Mouse (Mus musculus) MEL (cell line): Measurements from ENCODE around the gene Slc29a1. TPM values are rescaled to one million over a fixed set of nuclear protein-coding genes. Genes with fewer than 3 reads are reported as not detected.

ENCODE experiments used
- DNase-seq: peaks from one replicate; pipeline ENCODE4 v3.0.0; 2011; ENCODE audit warnings: low read depth, low spot score
- H3K27ac ChIP-seq: 2 replicates; pipeline ENCODE4 v1.5.1; 2012; ENCODE audit warnings: low read depth, mild to moderate bottlenecking, control low read depth, low read length, moderate library complexity; ENCODE audit not compliant: control insufficient read depth
- H3K27me3 ChIP-seq, 2 experiments: fragments of 150-350 bp in 1 of 2; sonication (generic) in 1 of 2; 2 replicates each; pipeline ENCODE4 v1.6.1; 2012; ENCODE audit warnings: low read length in 2 of 2, mild to moderate bottlenecking in 2 of 2, improper control_type of control experiment in 1 of 2, moderate library complexity in 1 of 2; ENCODE audit not compliant: insufficient read depth in 2 of 2, control insufficient read depth in 1 of 2
- H3K36me3 ChIP-seq, 2 experiments: 2 replicates each; pipeline ENCODE4 v1.6.1; 2012 to 2014; ENCODE audit warnings: low read length in 2 of 2, improper control_type of control experiment in 1 of 2, inconsistent platforms in 1 of 2, mild to moderate bottlenecking in 1 of 2; ENCODE audit not compliant: insufficient read depth in 2 of 2, control insufficient read depth in 1 of 2
- H3K4me1 ChIP-seq, 2 experiments: fragments of 150-350 bp in 1 of 2; sonication (generic) in 1 of 2; 2 replicates each; pipeline ENCODE4 v1.6.1; 2012; ENCODE audit warnings: low read length in 2 of 2, improper control_type of control experiment in 1 of 2, mild to moderate bottlenecking in 1 of 2; ENCODE audit not compliant: insufficient read depth in 2 of 2, control insufficient read depth in 1 of 2
- H3K4me3 ChIP-seq, 2 experiments: fragments of 150-350 bp in 1 of 2; sonication (generic) in 1 of 2; 2 replicates each; pipeline ENCODE4 v1.5.1; 2012; ENCODE audit warnings: low read depth in 2 of 2, low read length in 2 of 2, mild to moderate bottlenecking in 2 of 2, moderate library complexity in 2 of 2, control low read depth in 1 of 2, improper control_type of control experiment in 1 of 2; ENCODE audit not compliant: control insufficient read depth in 1 of 2, insufficient read depth in 1 of 2
- H3K79me2 ChIP-seq: 2 replicates; pipeline ENCODE4 v1.6.1; 2012; ENCODE audit warnings: mild to moderate bottlenecking, low read length, moderate library complexity; ENCODE audit not compliant: control insufficient read depth, poor library complexity, insufficient read depth
- H3K9ac ChIP-seq: 2 replicates; pipeline ENCODE4 v1.6.1; 2012; ENCODE audit warnings: low read depth, mild to moderate bottlenecking, control low read depth, low read length, moderate library complexity; ENCODE audit not compliant: control insufficient read depth, poor library complexity, severe bottlenecking
- H3K9me3 ChIP-seq: fragments of 150-350 bp; sonication (generic); replicated peaks from 2 replicates; pipeline ENCODE4 v1.6.1; 2012; ENCODE audit warnings: mild to moderate bottlenecking, low read length, improper control_type of control experiment, moderate library complexity; ENCODE audit not compliant: insufficient read depth
- BHLHE40 ChIP-seq: IDR thresholded peaks from 2 replicates; pipeline ENCODE4 v1.6.1; 2012; ENCODE audit warnings: low read depth, mild to moderate bottlenecking, inconsistent platforms, low read length, improper control_type of control experiment, borderline replicate concordance
- CHD2 ChIP-seq: IDR thresholded peaks from 2 replicates; pipeline ENCODE4 v1.6.1; 2011; ENCODE audit warnings: low read length, improper control_type of control experiment
- ELF1 ChIP-seq: IDR thresholded peaks from 2 replicates; pipeline ENCODE4 v1.6.1; 2014; ENCODE audit warnings: low read depth, mild to moderate bottlenecking, inconsistent platforms, low read length, improper control_type of control experiment, moderate library complexity
- EP300 ChIP-seq, 2 experiments: IDR thresholded peaks; 2 replicates each; pipeline ENCODE4 v1.6.1; 2011; ENCODE audit warnings: improper control_type of control experiment in 2 of 2, low read length in 2 of 2, low read depth in 1 of 2, mild to moderate bottlenecking in 1 of 2
- ETS1 ChIP-seq: IDR thresholded peaks from 2 replicates; pipeline ENCODE4 v1.6.1; 2012; ENCODE audit warnings: low read depth, mild to moderate bottlenecking, inconsistent platforms, low read length, improper control_type of control experiment, moderate library complexity
- GABPA ChIP-seq: IDR thresholded peaks from 2 replicates; pipeline ENCODE4 v1.6.1; 2012; ENCODE audit warnings: low read depth, mild to moderate bottlenecking, inconsistent platforms, low read length, improper control_type of control experiment, moderate library complexity
- JUND ChIP-seq: IDR thresholded peaks from 2 replicates; pipeline ENCODE4 v1.6.1; 2011; ENCODE audit warnings: low read depth, mild to moderate bottlenecking, improper control_type of control experiment, low read length
- KAT2A ChIP-seq: conservative IDR thresholded peaks from 2 replicates; pipeline ENCODE4 v1.6.1; 2012; ENCODE audit warnings: low read depth, low read length, improper control_type of control experiment, inconsistent platforms
- MAZ ChIP-seq: IDR thresholded peaks from 2 replicates; pipeline ENCODE4 v1.6.1; 2012; ENCODE audit warnings: low read depth, mild to moderate bottlenecking, inconsistent platforms, low read length, improper control_type of control experiment
- MYB ChIP-seq: IDR thresholded peaks from 2 replicates; pipeline ENCODE4 v1.6.1; 2011; ENCODE audit warnings: mild to moderate bottlenecking, low read depth, low read length, improper control_type of control experiment
- NELFE ChIP-seq: IDR thresholded peaks from 2 replicates; pipeline ENCODE4 v1.6.1; 2011; ENCODE audit warnings: low read depth, low read length, improper control_type of control experiment
- NRF1 ChIP-seq: IDR thresholded peaks from 2 replicates; pipeline ENCODE4 v1.6.1; 2014; ENCODE audit warnings: low read depth, mild to moderate bottlenecking, inconsistent platforms, low read length, improper control_type of control experiment, moderate library complexity; ENCODE audit not compliant: poor library complexity, insufficient read depth, severe bottlenecking
- POLR2A ChIP-seq, 2 experiments: IDR thresholded peaks; 2 replicates each; pipeline ENCODE4 v1.6.1; 2011 to 2012; ENCODE audit warnings: low read length in 2 of 2, mild to moderate bottlenecking in 2 of 2, control low read depth in 1 of 2, improper control_type of control experiment in 1 of 2, low read depth in 1 of 2, moderate library complexity in 1 of 2; ENCODE audit not compliant: control insufficient read depth in 1 of 2, insufficient read depth in 1 of 2, poor library complexity in 1 of 2
- POLR2AphosphoS5 ChIP-seq: IDR thresholded peaks from 2 replicates; pipeline ENCODE4 v1.6.1; 2012; ENCODE audit warnings: low read depth, borderline replicate concordance, mild to moderate bottlenecking, inconsistent platforms, low read length, moderate library complexity, mixed read lengths
- SIN3A ChIP-seq: IDR thresholded peaks from 2 replicates; pipeline ENCODE4 v1.6.1; 2012; ENCODE audit warnings: low read length, improper control_type of control experiment, inconsistent platforms
- SMC3 ChIP-seq: IDR thresholded peaks from 2 replicates; pipeline ENCODE4 v1.6.1; 2011; ENCODE audit warnings: low read depth, low read length, improper control_type of control experiment
- TBP ChIP-seq: IDR thresholded peaks from 2 replicates; pipeline ENCODE4 v1.8.0; 2011; ENCODE audit warnings: low read depth, low read length, improper control_type of control experiment
- TCF12 ChIP-seq: IDR thresholded peaks from 2 replicates; pipeline ENCODE4 v1.6.1; 2014; ENCODE audit warnings: low read depth, mild to moderate bottlenecking, inconsistent platforms, low read length, improper control_type of control experiment, moderate library complexity
- UBTF ChIP-seq: IDR thresholded peaks from 2 replicates; pipeline ENCODE4 v1.6.1; 2012; ENCODE audit warnings: low read depth, mild to moderate bottlenecking, inconsistent platforms, low read length, improper control_type of control experiment, moderate library complexity, borderline replicate concordance; ENCODE audit not compliant: insufficient read depth
- USF1 ChIP-seq: IDR thresholded peaks from 2 replicates; pipeline ENCODE4 v1.6.1; 2014; ENCODE audit warnings: low read depth, mild to moderate bottlenecking, inconsistent platforms, low read length, improper control_type of control experiment, moderate library complexity
- ZC3H11A ChIP-seq: IDR thresholded peaks from 2 replicates; pipeline ENCODE4 v1.6.1; 2012; ENCODE audit warnings: low read depth, mild to moderate bottlenecking, inconsistent platforms, low read length, improper control_type of control experiment
- ZMIZ1 ChIP-seq: IDR thresholded peaks from 2 replicates; pipeline ENCODE4 v1.6.1; 2012; ENCODE audit warnings: low read depth, mild to moderate bottlenecking, inconsistent platforms, low read length, improper control_type of control experiment, moderate library complexity
- ZNF384 ChIP-seq: IDR thresholded peaks from 2 replicates; pipeline ENCODE4 v1.6.1; 2012; ENCODE audit warnings: low read depth, mild to moderate bottlenecking, inconsistent platforms, low read length, improper control_type of control experiment
- polyA plus RNA-seq, 2 experiments: library from polyadenylated mRNA; stranded (reverse) in 1 of 2; unstranded in 1 of 2; fragments of >175 nt in 1 of 2; fragments of >200 nt in 1 of 2; gene quantifications; 2 replicates each; pipeline versions ENCODE4 v1.2.1 to v1.2.4; 2012; ENCODE audit warnings: low replicate concordance in 2 of 2, low read depth in 1 of 2; ENCODE audit not compliant: insufficient read length in 2 of 2, insufficient read depth in 1 of 2, missing spikeins in 1 of 2
- total RNA-seq: library from RNA; depleted of rRNA; stranded (reverse); fragments of 300-350 nt; gene quantifications from 2 replicates; pipeline ENCODE4 v1.2.3, GENCODE M21; 2012

Gene Slc29a1
- total and polyA plus RNA-seq, 3 experiments: 238 to 341 TPM; not detected in 1

DNA sequence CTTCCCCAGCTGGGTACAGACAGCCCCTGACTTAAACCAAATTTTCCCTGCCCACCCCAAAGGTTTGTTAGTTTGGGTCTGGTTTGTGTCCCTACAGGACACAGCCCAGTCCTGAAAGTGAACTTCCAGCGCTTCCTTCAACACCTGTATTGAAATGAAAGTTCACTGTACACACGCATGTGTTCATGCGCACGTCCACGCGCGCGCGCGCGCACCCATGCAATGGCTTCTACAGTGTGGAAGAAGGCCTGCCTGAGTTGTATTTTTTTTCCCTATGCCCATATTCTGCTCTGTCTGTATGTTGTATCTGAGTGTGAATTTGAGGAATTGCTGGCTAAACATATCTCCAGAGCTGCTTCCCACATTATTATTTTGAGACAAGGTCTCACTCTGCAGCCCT lies 34.3 kb downstream of the Slc29a1 start:
- H3K9ac ChIP-seq: peak overlapping the region; percentile 92
- H3K27me3 ChIP-seq: no peaks in the 10 kb centered on the region
- H3K79me2 ChIP-seq: peaks cover 22% of the 10 kb centered on the region
- H3K4me3 ChIP-seq: peak overlapping the region; percentile 78 to 82
- H3K27ac ChIP-seq: no peak overlapping the region
- peaks cover 0 to 13% of the 10 kb centered on the region in 2 experiments; a peak in 2 of 4 replicates for H3K4me1 ChIP-seq
- no peaks in the 10 kb centered on the region for H3K9me3 ChIP-seq
- no peak for DNase-seq
- TF ChIP-seq MYB (no peak), NELFE (no peak), JUND (no peak), MAZ (no peak), UBTF (no peak), POLR2AphosphoS5 (no peak), GABPA (no peak), KAT2A (no peak), CHD2 (no peak), BHLHE40 (no peak), USF1 (no peak)
- H3K36me3 ChIP-seq: peaks cover 9 to 14% of the 10 kb centered on the region in 2 experiments

- Histone ChIP-seq H3K36me3 (peaks cover 7 to 10% of the 10 kb centered on the region in 2 experiments), H3K9me3 (no peaks in the 10 kb centered on the region), H3K9ac (peak overlapping the region; percentile 92), H3K4me1 (peaks cover 0 to 9% of the 10 kb centered on the region in 2 experiments; a peak in 2 of 4 replicates), H3K27ac (no peak overlapping the region), H3K4me3 (peak overlapping the region; percentile 78 to 82), H3K27me3 (no peaks in the 10 kb centered on the region), H3K79me2 (peaks cover 18% of the 10 kb centered on the region)
- TF ChIP-seq SMC3: no peak
- TF ChIP-seq ZNF384: no peak
- TF ChIP-seq TCF12: no peak
- TF ChIP-seq ETS1: no peak
- no peak for TF ChIP-seq EP300 (IDR thresholded peaks at IDR 0.05; ENCODE audit: low read depth in 1 of 2, low read length in 2 of 2)
- no peak for TF ChIP-seq ELF1
- TF ChIP-seq NELFE: no peak
- TF ChIP-seq POLR2A (IDR thresholded peaks at IDR 0.05; ENCODE audit: control insufficient read depth in 1 of 2, insufficient read depth in 1 of 2, low read depth in 1 of 2, low read length in 2 of 2, poor library complexity in 1 of 2): no peak
- TF ChIP-seq CHD2: no peak
- no peak for TF ChIP-seq UBTF
- no peak for TF ChIP-seq NRF1
- TF ChIP-seq USF1: no peak
- no peak for TF ChIP-seq SIN3A
- TF ChIP-seq ZC3H11A: no peak
- no peak for TF ChIP-seq POLR2AphosphoS5
- TF ChIP-seq TBP: no peak
- no peak for TF ChIP-seq ZMIZ1
- no peak for TF ChIP-seq BHLHE40
- TF ChIP-seq KAT2A: no peak
- peak; percentile 51 for DNase-seq
Measured at GRCm38 (mm10) chr17:45564531-45565084, 34.8 kb downstream of the Slc29a1 start.
